Mouse (Mus musculus): ENCODE measurements at regions not wholly inside any gene's neighbourhood (a gene's known extent, or its start where the extent isn't known, plus 50 kb on each side); places are given as distances from the start of the nearest gene placed in this dataset.
"Not testable (repeated sequence)": the region's sequence is repeated elsewhere in the genome, so short reads cannot be mapped to it uniquely, and the experiment has no call there.

DNA sequence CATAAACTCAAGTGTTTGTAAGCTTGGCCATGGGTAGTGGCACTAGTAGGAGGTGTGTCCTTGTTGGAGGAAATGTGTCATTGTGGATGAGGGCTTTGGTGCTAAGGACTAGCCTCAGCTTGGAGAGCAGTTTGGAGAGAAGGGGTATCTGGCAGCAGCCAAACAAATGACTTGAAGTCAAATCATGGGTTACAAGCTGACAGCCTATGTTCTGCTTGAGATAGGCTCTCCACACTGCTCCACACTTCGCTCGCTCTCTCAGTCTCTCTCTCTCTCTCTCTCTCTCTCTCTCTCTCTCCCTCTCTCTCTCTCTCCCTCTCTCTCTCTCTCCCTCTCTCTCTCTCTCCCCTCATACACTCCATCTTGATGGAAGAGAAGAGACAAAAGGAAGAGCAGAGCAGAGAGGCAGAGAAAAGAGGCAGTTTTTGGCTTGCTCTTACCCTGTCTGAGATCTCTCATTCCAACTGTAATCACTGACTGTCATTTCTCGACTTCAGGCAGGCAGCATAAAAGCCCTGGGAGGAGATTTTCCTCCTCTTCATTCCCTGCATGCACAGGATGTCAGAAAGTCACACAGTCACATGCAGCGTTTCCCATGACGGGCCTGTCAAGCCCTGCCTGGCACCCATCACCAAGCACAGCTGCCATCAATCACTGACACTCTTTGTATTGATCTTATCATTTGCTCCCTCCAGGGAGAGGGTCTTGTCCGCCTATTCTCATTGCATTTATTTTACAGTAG is 83.5 kb upstream of the Map9 start:
- peak overlapping the region; percentile 64 for H3K27ac ChIP-seq (ENCODE audit: low read depth, low read length)

DNA sequence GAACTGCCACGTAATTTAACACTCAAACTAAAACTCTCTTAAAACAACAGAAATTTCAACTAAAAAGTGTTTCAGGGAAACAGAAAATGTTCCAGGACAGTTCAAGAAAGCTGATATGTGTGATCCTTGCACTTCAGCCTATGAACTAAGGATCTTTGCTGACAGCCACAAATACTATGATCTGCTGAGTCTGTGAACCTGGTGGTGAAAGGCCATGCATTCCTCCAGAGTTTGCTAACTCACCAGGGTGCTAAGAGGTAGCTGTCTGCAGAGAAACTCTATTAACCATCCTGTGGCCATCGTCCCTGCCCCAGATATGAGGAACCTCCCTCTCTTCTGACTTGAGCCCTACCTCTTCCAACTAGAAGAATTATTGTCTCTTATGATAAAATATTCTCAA is 84.3 kb upstream of the Map9 start:
- not testable (repeated sequence) for H3K27ac ChIP-seq (ENCODE audit: low read depth, low read length); H3K4me1 ChIP-seq (ENCODE audit: insufficient read depth, low read length); H3K27me3 ChIP-seq (ENCODE audit: insufficient read depth, low read length); H3K4me2 ChIP-seq (ENCODE audit: low read depth, low read length, poor library complexity, severe bottlenecking); H3K4me3 ChIP-seq (ENCODE audit: low read depth, low read length); H3K36me3 ChIP-seq (ENCODE audit: insufficient read depth, low read length); H3K9me3 ChIP-seq (ENCODE audit: low read length); ATAC-seq (ENCODE audit: low FRiP score); H3K9ac ChIP-seq (replicated peaks; ENCODE audit: low read length, poor library complexity, severe bottlenecking); DNase-seq (ENCODE audit: low spot score)
- 85% methylated on average over 2 of the region's 2 CpGs for WGBS

More for the DNA sequence above, 83.5 kb upstream of the Map9 start:
- H3K4me3 ChIP-seq (ENCODE audit: low read depth, low read length), result no peak overlapping the region
- WGBS, result 35% methylated on average over 6 of the region's 6 CpGs
- no peaks in the 10 kb centered on the region for H3K9me3 ChIP-seq (ENCODE audit: low read length)
- no peak overlapping the region for H3K4me2 ChIP-seq (ENCODE audit: low read depth, low read length, poor library complexity, severe bottlenecking)
- DNase-seq (ENCODE audit: low spot score), result peak; percentile 40
- peak; percentile 70; the same call in 1 of the 2 replicates for ATAC-seq (ENCODE audit: low FRiP score)
- TF ChIP-seq CTCF (IDR thresholded peaks at IDR 0.05), result no peak
- no peak overlapping the region for H3K9ac ChIP-seq (replicated peaks; ENCODE audit: low read length, poor library complexity, severe bottlenecking)
- no peaks in the 10 kb centered on the region for H3K36me3 ChIP-seq (ENCODE audit: insufficient read depth, low read length)
- no peaks in the 10 kb centered on the region for H3K27me3 ChIP-seq (ENCODE audit: insufficient read depth, low read length)
- peaks cover 2% of the 10 kb centered on the region; the same call in 1 of the 2 replicates for H3K4me1 ChIP-seq (ENCODE audit: insufficient read depth, low read length)

DNA sequence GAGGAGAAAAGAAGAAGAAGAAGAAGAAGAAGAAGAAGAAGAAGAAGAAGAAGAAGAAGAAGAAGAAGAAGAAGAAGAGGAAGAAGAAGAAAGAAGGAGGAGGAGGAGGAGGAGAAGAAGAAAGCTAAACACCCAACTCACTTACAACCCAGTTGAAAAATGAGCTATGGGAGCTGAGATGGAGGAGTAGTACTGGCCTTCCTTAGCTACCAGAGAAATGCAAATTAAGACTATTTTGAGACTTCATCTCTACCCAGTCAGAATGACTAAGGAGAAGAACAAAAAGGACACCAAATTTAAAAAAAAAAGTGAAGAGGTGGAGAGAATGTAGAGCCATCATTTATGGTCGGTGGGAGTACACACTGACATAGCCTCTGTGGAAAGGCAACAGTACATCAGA is 85.9 kb upstream of the Map9 start:
- Histone ChIP-seq H3K27ac (ENCODE audit: low read depth, low read length) (no peak overlapping the region), H3K4me3 (ENCODE audit: low read depth, low read length) (no peak overlapping the region), H3K36me3 (ENCODE audit: insufficient read depth, low read length) (no peaks in the 10 kb centered on the region), H3K9me3 (ENCODE audit: low read length) (no peaks in the 10 kb centered on the region; the same call in 1 of the 2 replicates), H3K4me1 (ENCODE audit: insufficient read depth, low read length) (peaks cover 2% of the 10 kb centered on the region; the same call in 1 of the 2 replicates), H3K4me2 (ENCODE audit: low read depth, low read length, poor library complexity, severe bottlenecking) (no peak overlapping the region), H3K9ac (replicated peaks; ENCODE audit: low read length, poor library complexity, severe bottlenecking) (no peak overlapping the region), H3K27me3 (ENCODE audit: insufficient read depth, low read length) (no peaks in the 10 kb centered on the region)
- no peak for ATAC-seq (ENCODE audit: low FRiP score)
- TF ChIP-seq CTCF (IDR thresholded peaks at IDR 0.05), result no peak
- no peak for DNase-seq (ENCODE audit: low spot score)
- 83% methylated on average over 1 of the region's 1 CpGs for WGBS

DNA sequence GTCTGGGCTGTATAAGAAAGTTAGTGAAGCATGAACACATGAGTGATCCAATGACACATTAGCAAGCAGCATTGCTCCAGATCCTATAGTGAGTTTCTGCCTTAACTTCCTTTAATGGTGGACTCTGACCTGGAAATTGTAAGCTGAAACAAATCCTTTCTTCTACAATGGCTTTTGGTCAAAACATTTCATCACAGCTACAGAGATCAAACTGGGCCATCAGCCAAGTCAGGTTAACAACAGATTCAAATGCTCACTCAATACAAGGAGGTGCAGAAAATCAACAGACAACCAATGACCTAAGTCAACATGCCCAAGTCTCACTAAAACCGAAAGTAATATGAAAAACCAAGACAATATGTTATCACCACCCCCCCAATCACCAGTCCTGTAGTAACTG is 91.9 kb upstream of the Map9 start:
- H3K4me3 ChIP-seq (ENCODE audit: low read depth, low read length), result no peak overlapping the region
- H3K4me1 ChIP-seq (ENCODE audit: insufficient read depth, low read length), result no peaks in the 10 kb centered on the region
- ATAC-seq (ENCODE audit: low FRiP score) (no peak), DNase-seq (ENCODE audit: low spot score) (no peak)
- H3K27ac ChIP-seq (ENCODE audit: low read depth, low read length), result no peak overlapping the region
- no peaks in the 10 kb centered on the region; the same call in 1 of the 2 replicates for H3K9me3 ChIP-seq (ENCODE audit: low read length)
- H3K4me2 ChIP-seq (ENCODE audit: low read depth, low read length, poor library complexity, severe bottlenecking), result no peak overlapping the region
- H3K27me3 ChIP-seq (ENCODE audit: insufficient read depth, low read length), result no peaks in the 10 kb centered on the region
- no peaks in the 10 kb centered on the region for H3K36me3 ChIP-seq (ENCODE audit: insufficient read depth, low read length)
- WGBS, result 78% methylated on average over 1 of the region's 1 CpGs
- H3K9ac ChIP-seq (replicated peaks; ENCODE audit: low read length, poor library complexity, severe bottlenecking), result no peak overlapping the region
- no peak for TF ChIP-seq CTCF (IDR thresholded peaks at IDR 0.05)

DNA sequence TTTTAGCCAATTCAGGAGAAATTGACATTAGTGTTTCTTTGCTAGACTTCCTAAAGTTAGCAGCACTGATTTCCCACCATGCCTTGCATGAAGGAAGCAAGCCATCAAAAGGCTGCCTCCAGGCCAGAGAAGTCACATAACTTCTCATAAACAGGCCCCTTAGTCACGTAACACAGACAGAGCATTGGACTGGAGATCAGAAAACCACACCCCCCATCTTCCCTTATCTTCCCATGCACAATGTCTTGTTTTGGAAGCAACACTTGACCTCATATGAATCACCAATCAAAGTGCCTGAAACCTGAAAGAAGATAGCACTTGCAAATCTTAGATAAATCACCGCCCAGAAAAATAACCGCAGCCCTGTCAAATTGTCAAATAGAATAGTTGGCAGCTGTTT is 95.9 kb upstream of the Map9 start:
- Histone ChIP-seq H3K4me1 (ENCODE audit: insufficient read depth, low read length) (no peaks in the 10 kb centered on the region), H3K4me2 (ENCODE audit: low read depth, low read length, poor library complexity, severe bottlenecking) (no peak overlapping the region), H3K9me3 (ENCODE audit: low read length) (no peaks in the 10 kb centered on the region), H3K36me3 (ENCODE audit: insufficient read depth, low read length) (no peaks in the 10 kb centered on the region), H3K4me3 (ENCODE audit: low read depth, low read length) (no peak overlapping the region), H3K9ac (replicated peaks; ENCODE audit: low read length, poor library complexity, severe bottlenecking) (no peak overlapping the region), H3K27me3 (ENCODE audit: insufficient read depth, low read length) (no peaks in the 10 kb centered on the region), H3K27ac (ENCODE audit: low read depth, low read length) (no peak overlapping the region)
- no peak for DNase-seq (ENCODE audit: low spot score)
- TF ChIP-seq CTCF (IDR thresholded peaks at IDR 0.05), result no peak
- 87% methylated on average over 3 of the region's 3 CpGs for WGBS
- ATAC-seq (ENCODE audit: low FRiP score), result no peak

DNA sequence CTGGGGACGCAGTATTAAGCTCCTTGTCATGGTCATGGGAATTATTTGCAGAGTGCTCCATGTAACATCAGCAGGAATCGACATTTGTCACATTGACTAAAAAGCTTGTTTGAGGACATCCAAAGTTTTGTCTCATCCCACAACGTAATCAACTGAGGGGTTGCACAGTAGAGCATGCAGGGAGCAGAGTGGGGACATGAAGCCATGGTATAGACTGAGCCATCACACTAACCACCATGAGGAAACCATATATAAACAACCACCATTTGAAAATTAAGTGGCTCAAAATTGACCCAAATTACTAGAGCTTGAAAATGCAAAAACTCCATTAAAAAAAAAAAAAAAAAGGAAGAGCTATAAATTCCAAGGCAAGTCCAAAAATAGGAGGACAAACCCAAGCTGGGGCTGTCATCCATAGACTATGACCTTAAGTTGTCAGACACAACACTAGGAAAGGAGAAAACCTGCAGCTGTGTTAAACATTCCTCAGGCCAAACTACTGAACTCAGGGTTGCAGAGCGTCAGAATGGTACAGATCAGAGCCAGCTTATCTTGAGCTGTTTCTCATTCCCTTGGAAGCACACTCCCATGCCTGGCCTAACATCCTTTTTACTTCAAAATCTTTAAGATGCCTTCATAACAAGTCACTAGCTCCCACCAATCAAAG is 97.7 kb upstream of the Map9 start:
- no peak overlapping the region for H3K4me3 ChIP-seq (ENCODE audit: low read depth, low read length)
- 91% methylated on average over 4 of the region's 4 CpGs for WGBS
- H3K9me3 ChIP-seq (ENCODE audit: low read length), result no peaks in the 10 kb centered on the region
- no peaks in the 10 kb centered on the region for H3K27me3 ChIP-seq (ENCODE audit: insufficient read depth, low read length)
- no peak overlapping the region for H3K9ac ChIP-seq (replicated peaks; ENCODE audit: low read length, poor library complexity, severe bottlenecking)
- no peaks in the 10 kb centered on the region for H3K4me1 ChIP-seq (ENCODE audit: insufficient read depth, low read length)
- H3K4me2 ChIP-seq (ENCODE audit: low read depth, low read length, poor library complexity, severe bottlenecking), result no peak overlapping the region
- no peak for TF ChIP-seq CTCF (IDR thresholded peaks at IDR 0.05)
- DNase-seq (ENCODE audit: low spot score) (no peak), ATAC-seq (ENCODE audit: low FRiP score) (no peak)
- no peaks in the 10 kb centered on the region for H3K36me3 ChIP-seq (ENCODE audit: insufficient read depth, low read length)
- no peak overlapping the region for H3K27ac ChIP-seq (ENCODE audit: low read depth, low read length)

All from midbrain, postnatal 0 days (tissue).